Mouse (Mus musculus) heart, postnatal 0 days (tissue): ENCODE measurements around the gene Sppl3. TPM values are rescaled to one million over a fixed set of nuclear protein-coding genes. Genes with fewer than 3 reads are reported as not detected.
"Not testable (repeated sequence)": the region's sequence is repeated elsewhere in the genome, so short reads cannot be mapped to it uniquely, and the experiment has no call there.

Experiments used
- ATAC-seq: fragments of 200-750 bp; cut with Nextera tagmentation; 2 replicates; pipeline ENCODE4 v1.8.0; 2017; ENCODE audit warnings: low read depth, moderate number of reproducible peaks, moderate library complexity; ENCODE audit not compliant: insufficient read depth
- DNase-seq: peaks from one replicate; pipeline ENCODE4 v3.0.0-alpha.2; 2016; ENCODE audit warnings: low spot score
- H3K27ac ChIP-seq: fragments of 300-500 bp; sonication (generic); 2 replicates; pipeline ENCODE4 v1.5.1; 2014; ENCODE audit warnings: low read depth, mild to moderate bottlenecking
- H3K27me3 ChIP-seq: fragments of 300-500 bp; sonication (generic); 2 replicates; pipeline ENCODE4 v1.6.1; 2014; ENCODE audit warnings: low read length, mixed read lengths; ENCODE audit not compliant: control insufficient read depth, insufficient read depth
- H3K36me3 ChIP-seq: fragments of 300-500 bp; sonication (generic); replicated peaks from 2 replicates; pipeline ENCODE4 v1.6.1; 2014; ENCODE audit warnings: low read length, mixed read lengths; ENCODE audit not compliant: control insufficient read depth, insufficient read depth
- H3K4me1 ChIP-seq: fragments of 300-500 bp; sonication (generic); 2 replicates; pipeline ENCODE4 v1.6.1; 2014; ENCODE audit warnings: antibody characterized with exemption; ENCODE audit not compliant: control insufficient read depth, insufficient read depth
- H3K4me2 ChIP-seq: fragments of 300-500 bp; sonication (generic); 2 replicates; pipeline ENCODE4 v1.6.1; 2014; ENCODE audit warnings: low read depth, mild to moderate bottlenecking, low read length, moderate library complexity
- H3K4me3 ChIP-seq: fragments of 300-500 bp; sonication (generic); 2 replicates; pipeline ENCODE4 v1.5.1; 2014; ENCODE audit warnings: low read depth, low read length
- H3K9ac ChIP-seq: fragments of 300-500 bp; sonication (generic); replicated peaks from 2 replicates; pipeline ENCODE4 v1.6.1; 2014; ENCODE audit warnings: low read depth, low read length, mixed read lengths
- H3K9me3 ChIP-seq: fragments of 300-500 bp; sonication (generic); replicated peaks from 2 replicates; pipeline ENCODE4 v1.6.1; 2016; ENCODE audit warnings: low read length; ENCODE audit not compliant: control insufficient read depth
- CTCF ChIP-seq: IDR thresholded peaks from 2 replicates; pipeline ENCODE4 v1.5.1; 2016; ENCODE audit warnings: antibody characterized with exemption, control low read depth, low read depth
- EP300 ChIP-seq: IDR thresholded peaks from 2 replicates; pipeline ENCODE4 v1.6.1; 2016; ENCODE audit warnings: antibody characterized with exemption, low read depth
- WGBS: fragments of 180-500 bp; shearing (Covaris S2); extraction: QIAGEN DNeasy Blood & Tissue Kit; methylation state at CpG from one replicate; pipeline ENCODE4 v1.1.7; 2014; 5-methylcytosine and 5-hydroxymethylcytosine counted together
- polyA plus RNA-seq: library from polyadenylated mRNA; unstranded; fragments of >200 nt; fragmentation: Nextera tagmentation; extraction: Ambion mirVana; gene quantifications from 2 replicates; pipeline ENCODE4 v1.2.1, GENCODE M21; 2015
- total RNA-seq: library from RNA; depleted of rRNA; stranded (reverse); fragments of >200 nt; gene quantifications from 2 replicates; pipeline ENCODE4 v1.2.3, GENCODE M21; 2014; ENCODE audit warnings: low replicate concordance

The Sppl3 gene
- total and polyA plus RNA-seq, 2 experiments from 2014 or later: 6.8 to 65.6 TPM

- no peak for ATAC-seq
- peaks cover 29% of the 10 kb centered on the region for H3K36me3 ChIP-seq
- H3K4me1 ChIP-seq: no peaks in the 10 kb centered on the region
- WGBS: 80% methylated on average over 2 of the region's 2 CpGs
- no peak for DNase-seq
- H3K4me2 ChIP-seq: no peak overlapping the region
- H3K9me3 ChIP-seq: no peaks in the 10 kb centered on the region
- no peak overlapping the region for H3K27ac ChIP-seq
- H3K27me3 ChIP-seq: no peaks in the 10 kb centered on the region
- H3K4me3 ChIP-seq: no peak overlapping the region
- TF ChIP-seq CTCF (no peak), EP300 (no peak)
- H3K9ac ChIP-seq: no peak overlapping the region
These were observed 91.3 kb downstream of the Sppl3 start for GRCm38 (mm10) chr5:115102231-115102630.

GRCm38 (mm10) chr5:115103253-115103652 lies 92.3 kb downstream of the Sppl3 start:
- H3K4me1 ChIP-seq: not testable (repeated sequence)
- WGBS: 94% methylated on average over 23 of the region's 23 CpGs

GRCm38 (mm10) chr5:115111156-115111555 lies 100.2 kb downstream of the Sppl3 start:
- Histone ChIP-seq H3K4me3 (no peak overlapping the region), H3K9me3 (no peaks in the 10 kb centered on the region), H3K36me3 (peaks cover 37% of the 10 kb centered on the region), H3K9ac (no peak overlapping the region), H3K4me1 (no peaks in the 10 kb centered on the region), H3K27ac (no peak overlapping the region), H3K27me3 (no peaks in the 10 kb centered on the region), H3K4me2 (no peak overlapping the region)
- no peak for DNase-seq
- TF ChIP-seq CTCF (no peak), EP300 (no peak)
- no peak for ATAC-seq
- 85% methylated on average over 8 of the region's 8 CpGs for WGBS

More at GRCm38 (mm10) chr5:115103253-115103652, 92.3 kb downstream of the Sppl3 start:
- not testable (repeated sequence) for H3K9ac ChIP-seq, H3K27me3 ChIP-seq, DNase-seq, ATAC-seq, H3K27ac ChIP-seq, H3K9me3 ChIP-seq, H3K4me3 ChIP-seq, H3K4me2 ChIP-seq
- peaks cover 19% of the 10 kb centered on the region for H3K36me3 ChIP-seq

GRCm38 (mm10) chr5:115113244-115113643 lies 102.3 kb downstream of the Sppl3 start:
- no peaks in the 10 kb centered on the region for H3K9me3 ChIP-seq
- H3K27me3 ChIP-seq: no peaks in the 10 kb centered on the region
- TF ChIP-seq CTCF (no peak), EP300 (no peak)
- 92% methylated on average over 12 of the region's 12 CpGs for WGBS
- ATAC-seq: no peak
- DNase-seq: no peak
- H3K9ac ChIP-seq: no peak overlapping the region
- H3K4me1 ChIP-seq: 0 out of 2 replicates have a peak, but pooled peaks cover under 1% of the 10 kb centered on the region
- no peak overlapping the region for H3K27ac ChIP-seq
- peaks cover 50% of the 10 kb centered on the region for H3K36me3 ChIP-seq
- H3K4me2 ChIP-seq: no peak overlapping the region
- no peak overlapping the region for H3K4me3 ChIP-seq

- Histone ChIP-seq H3K4me3 (no peak overlapping the region), H3K4me2 (no peak overlapping the region), H3K9me3 (no peaks in the 10 kb centered on the region), H3K9ac (no peak overlapping the region), H3K27ac (no peak overlapping the region), H3K36me3 (peaks cover 50% of the 10 kb centered on the region), H3K4me1 (0 out of 2 replicates have a peak, but pooled peaks cover 3% of the 10 kb centered on the region), H3K27me3 (no peaks in the 10 kb centered on the region)
- TF ChIP-seq CTCF: no peak
- 94% methylated on average over 8 of the region's 8 CpGs for WGBS
- ATAC-seq: no peak
- DNase-seq: no peak
These were observed 103.6 kb downstream of the Sppl3 start for GRCm38 (mm10) chr5:115114501-115114900.

GRCm38 (mm10) chr5:115116426-115116825 lies 105.5 kb downstream of the Sppl3 start:
- Histone ChIP-seq H3K9me3 (no peaks in the 10 kb centered on the region), H3K36me3 (peaks cover 35% of the 10 kb centered on the region), H3K9ac (no peak overlapping the region), H3K4me3 (no peak overlapping the region), H3K4me2 (no peak overlapping the region), H3K4me1 (0 out of 2 replicates have a peak, but pooled peaks cover 3% of the 10 kb centered on the region), H3K27ac (no peak overlapping the region), H3K27me3 (no peaks in the 10 kb centered on the region)
- ATAC-seq: no peak
- WGBS: 92% methylated on average over 3 of the region's 3 CpGs
- TF ChIP-seq EP300 (no peak), CTCF (no peak)
- DNase-seq: no peak
